Mouse (Mus musculus) bone marrow, adult 2 months (tissue): ENCODE measurements around the gene Olfr1261. TPM values are rescaled to one million over a fixed set of nuclear protein-coding genes. Genes with fewer than 3 reads are reported as not detected.

ENCODE experiments used
- H3K27ac ChIP-seq: fragments of 200-500 bp; 2 replicates; pipeline ENCODE4 v1.5.1; 2012; ENCODE audit warnings: low read depth, mild to moderate bottlenecking, control low read depth, inconsistent platforms, low read length; ENCODE audit not compliant: control insufficient read depth, poor library complexity, insufficient read depth
- H3K4me1 ChIP-seq: fragments of 200-500 bp; 2 replicates; pipeline ENCODE4 v1.6.1; 2011; ENCODE audit warnings: low read length; ENCODE audit not compliant: control insufficient read depth, insufficient read depth
- H3K4me3 ChIP-seq: fragments of 200-500 bp; replicated peaks from 2 replicates; pipeline ENCODE3; 2011; ENCODE audit warnings: mild to moderate bottlenecking, low read depth, low read length, control low read depth; ENCODE audit not compliant: control insufficient read depth
- CTCF ChIP-seq: fragments of 200-500 bp; IDR thresholded peaks from 2 replicates; pipeline ENCODE4 v1.5.1; 2011; ENCODE audit warnings: low read length, control low read depth; ENCODE audit not compliant: control insufficient read depth, insufficient read depth
- POLR2A ChIP-seq: fragments of 200-500 bp; IDR thresholded peaks from 2 replicates; pipeline ENCODE4 v1.6.1; 2011; ENCODE audit warnings: low read depth, mild to moderate bottlenecking, control low read depth, low read length, borderline replicate concordance; ENCODE audit not compliant: control insufficient read depth
- WGBS: fragments of 180-500 bp; shearing (Covaris S2); methylation state at CpG from one replicate; pipeline ENCODE4 v1.1.7; 2018; 5-methylcytosine and 5-hydroxymethylcytosine counted together
- polyA plus RNA-seq: library from polyadenylated mRNA; stranded (reverse); fragments of >200 nt; gene quantifications from 2 replicates; pipeline ENCODE4 v1.2.4, GENCODE M21; 2011; ENCODE audit warnings: low replicate concordance; ENCODE audit not compliant: missing spikeins, insufficient read depth, insufficient read length

Gene Olfr1261
- polyA plus RNA-seq, result not detected in 2 replicates

DNA sequence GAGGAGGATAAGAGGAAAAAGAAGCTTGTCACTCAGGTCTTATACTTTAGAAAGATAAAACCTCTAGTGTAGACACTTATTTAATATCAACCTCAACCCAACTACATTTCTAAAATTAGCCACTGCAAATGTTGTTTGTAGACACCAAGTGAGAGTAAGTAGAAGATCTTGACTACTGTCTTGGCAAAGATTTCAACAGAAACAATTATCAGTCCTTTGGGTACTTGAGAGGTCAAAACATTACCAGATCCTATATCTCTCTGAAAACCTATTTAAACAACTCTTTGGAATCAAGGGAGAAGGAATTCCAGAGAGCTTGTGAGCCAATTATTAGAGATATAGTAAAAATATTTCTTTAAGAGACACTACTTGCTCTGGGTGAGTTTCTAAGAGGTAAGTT is at the start of gene Olfr1261:
Gene Olfr1261 (plus strand): TSS at position 301 of the 400 bp plus-strand sequence.
- TF ChIP-seq CTCF (no peak), POLR2A (no peak)
- Histone ChIP-seq H3K4me3 (no peak within 1 kb of the TSS), H3K4me1 (no peaks in the 10 kb centered on the region), H3K27ac (no peak within 1 kb of the TSS)

- WGBS, result 71% methylated on average over 5 of the region's 5 CpGs
- TF ChIP-seq CTCF (no peak), POLR2A (no peak)
- Histone ChIP-seq H3K4me1 (no peaks in the 10 kb centered on the region), H3K27ac (no peak within 1 kb of the TSS), H3K4me3 (no peak within 1 kb of the TSS)
These were observed 42.5 kb upstream of the Olfr1261 start, which contains the start of gene Olfr1259 for GRCm38 (mm10) chr2:89948564-89948963. Olfr1259 (minus strand) TSS chr2:89948664.

DNA sequence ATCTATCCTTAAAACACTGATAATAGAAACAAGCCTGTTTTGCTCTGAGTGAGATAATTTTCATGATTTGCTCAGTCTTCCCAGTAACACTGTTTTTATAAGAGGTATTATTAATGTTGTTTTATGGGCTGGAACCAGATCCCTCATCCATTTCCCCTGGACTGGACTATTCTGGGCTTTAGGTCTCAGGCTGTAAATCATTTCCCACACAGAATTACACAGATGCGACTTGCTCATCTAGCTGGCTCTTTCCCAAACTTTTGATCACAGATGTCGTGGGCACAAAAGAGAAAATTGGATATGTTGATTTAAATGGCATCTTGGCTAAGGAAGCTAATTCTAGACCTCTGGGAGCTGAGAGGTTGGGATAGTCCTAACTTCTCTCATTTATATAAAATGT is 16.8 kb upstream of the Olfr1261 start, which contains the start of gene Olfr1260:
Gene Olfr1260 (plus strand): TSS at position 157 of the 400 bp plus-strand sequence.
- Histone ChIP-seq H3K4me1 (no peaks in the 10 kb centered on the region), H3K27ac (no peak within 1 kb of the TSS), H3K4me3 (no peak within 1 kb of the TSS)
- TF ChIP-seq POLR2A, result no peak
- 69% methylated on average over 2 of the region's 2 CpGs for WGBS

DNA sequence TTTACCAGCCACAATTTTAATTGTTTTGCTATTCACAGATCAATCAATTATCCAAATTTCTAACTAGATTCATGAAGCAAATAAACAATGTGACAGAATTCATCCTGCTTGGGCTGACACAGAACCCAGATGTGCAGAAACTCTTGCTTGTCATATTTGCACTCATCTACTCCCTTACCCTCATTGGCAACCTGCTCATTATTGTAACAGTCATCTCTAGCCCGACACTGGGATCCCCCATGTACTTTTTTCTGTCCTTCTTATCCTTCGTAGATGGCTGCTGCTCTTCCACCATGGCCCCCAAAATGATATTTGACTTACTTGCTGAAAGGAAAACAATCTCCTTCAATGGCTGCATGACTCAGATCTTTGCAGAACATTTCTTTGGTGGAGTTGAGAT is 13.3 kb upstream of the Olfr1261 start:
- TF ChIP-seq POLR2A (no peak), CTCF (no peak)
- 65% methylated on average over 2 of the region's 2 CpGs for WGBS
- no peaks in the 10 kb centered on the region for H3K4me1 ChIP-seq

DNA sequence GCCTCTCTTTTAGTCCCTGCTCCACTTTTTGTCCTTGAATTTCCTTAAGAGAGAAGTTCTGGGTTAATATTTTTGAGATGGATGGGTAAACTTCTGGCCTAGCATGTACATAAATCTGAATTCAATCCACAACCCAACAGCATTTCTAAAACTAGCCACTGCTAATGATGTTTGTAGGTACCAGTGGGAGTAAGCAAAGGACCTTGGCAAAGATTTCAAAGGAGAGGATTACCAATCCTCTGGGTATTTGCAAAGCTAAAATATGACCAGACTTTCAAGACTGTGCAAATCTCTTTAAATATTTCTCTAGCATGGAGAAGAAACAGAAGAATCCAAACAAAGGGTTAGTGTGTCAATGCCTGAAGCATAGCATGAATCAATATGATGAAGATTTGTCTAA is 8.8 kb downstream of the Olfr1261 start, which contains the start of gene Olfr1262:
Gene Olfr1262 (plus strand): TSS at position 301 of the 400 bp plus-strand sequence.
- TF ChIP-seq CTCF (no peak), POLR2A (no peak)
- Histone ChIP-seq H3K27ac (no peak within 1 kb of the TSS), H3K4me1 (no peaks in the 10 kb centered on the region), H3K4me3 (no peak within 1 kb of the TSS)

More for the DNA sequence above, 13.3 kb upstream of the Olfr1261 start:
- no peak overlapping the region for H3K27ac ChIP-seq
- H3K4me3 ChIP-seq, result no peak overlapping the region

DNA sequence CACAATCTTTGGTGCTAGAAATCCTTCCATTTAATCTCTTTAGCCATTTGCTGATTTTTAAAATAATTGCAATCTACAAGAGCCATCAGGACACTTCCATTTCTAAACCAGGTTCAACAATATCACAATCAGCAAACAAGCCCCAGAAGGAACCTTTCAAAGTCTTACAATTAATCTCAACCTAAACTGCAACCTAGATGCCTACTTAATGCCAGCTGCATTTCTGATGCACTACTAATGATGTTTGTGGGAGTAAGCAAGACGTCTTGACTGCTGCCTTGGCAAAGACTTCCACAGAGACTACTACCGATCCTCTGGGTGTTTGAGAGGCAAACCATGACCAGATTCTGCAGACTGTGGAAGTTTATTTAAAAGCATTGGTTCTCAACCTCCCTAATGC is 20.8 kb downstream of the Olfr1261 start, which contains the start of gene Olfr1263:
Gene Olfr1263 (plus strand): TSS at position 301 of the 400 bp plus-strand sequence.
- Histone ChIP-seq H3K27ac (no peak within 1 kb of the TSS), H3K4me3 (no peak within 1 kb of the TSS), H3K4me1 (no peaks in the 10 kb centered on the region)
- WGBS, result 79% methylated on average over 2 of the region's 2 CpGs
- TF ChIP-seq POLR2A, result no peak
- TF ChIP-seq CTCF, result no peak

GRCm38 (mm10) chr2:90025477-90025876 is 34.5 kb downstream of the Olfr1261 start, which contains the start of gene Olfr1264:
Olfr1264 (minus strand) TSS chr2:90025577.
- Histone ChIP-seq H3K4me1 (no peaks in the 10 kb centered on the region), H3K27ac (no peak within 1 kb of the TSS), H3K4me3 (no peak within 1 kb of the TSS)
- TF ChIP-seq POLR2A (no peak), CTCF (no peak)
- 74% methylated on average over 2 of the region's 2 CpGs for WGBS

DNA sequence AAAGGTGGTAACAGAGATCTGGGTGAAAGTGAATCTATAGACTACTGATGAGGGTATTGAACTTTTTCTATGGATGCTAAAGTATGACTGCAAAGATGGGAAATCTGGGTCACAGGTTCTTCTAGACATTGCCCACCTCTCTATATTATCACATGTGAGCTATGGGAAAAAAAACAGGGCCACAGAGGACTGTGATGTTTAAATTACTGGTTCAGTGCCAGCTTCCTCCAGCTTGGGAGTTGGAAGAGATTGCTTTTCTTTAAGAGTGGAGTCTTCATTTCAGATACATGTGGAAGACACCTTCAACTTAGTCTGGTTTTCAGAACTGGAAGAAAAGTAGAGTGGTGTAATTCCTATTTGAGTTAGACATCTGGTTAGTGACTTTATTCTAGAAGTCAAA is 44.0 kb downstream of the Olfr1261 start, which contains the start of gene Olfr1265:
Gene Olfr1265 (plus strand): TSS at position 301 of the 400 bp plus-strand sequence.
- no peak within 1 kb of the TSS for H3K4me3 ChIP-seq
- no peaks in the 10 kb centered on the region for H3K4me1 ChIP-seq
- TF ChIP-seq POLR2A (no peak), CTCF (no peak)
- no peak within 1 kb of the TSS for H3K27ac ChIP-seq

Other genes with a start within 250 kb of the Olfr1261 start
- not detected in 2 replicates for gene Olfr1253, start 234.1 kb upstream of the Olfr1261 start, polyA plus RNA-seq
- 0.70 TPM in 1 of 2 replicates, not detected in the other for gene Olfr1254, start 197.6 kb upstream of the Olfr1261 start, polyA plus RNA-seq
- gene Olfr1255, start 179.2 kb upstream of the Olfr1261 start, polyA plus RNA-seq, result not detected in 2 replicates
- gene Olfr1256, start 149.7 kb upstream of the Olfr1261 start, polyA plus RNA-seq, result not detected in 2 replicates
- not detected in 2 replicates for gene Olfr48, start 143.0 kb upstream of the Olfr1261 start, polyA plus RNA-seq
- gene Olfr1257, start 112.8 kb upstream of the Olfr1261 start, polyA plus RNA-seq, result not detected in 2 replicates
- gene Olfr1258, start 63.9 kb upstream of the Olfr1261 start, polyA plus RNA-seq, result not detected in 2 replicates
- gene Olfr1259, start 42.6 kb upstream of the Olfr1261 start, polyA plus RNA-seq, result not detected in 2 replicates
- gene Olfr1260, start 16.9 kb upstream of the Olfr1261 start, polyA plus RNA-seq, result not detected in 2 replicates
- gene Olfr1262, start 8.9 kb downstream of the Olfr1261 start, polyA plus RNA-seq, result not detected in 2 replicates
- not detected in 2 replicates for gene Olfr1263, start 20.9 kb downstream of the Olfr1261 start, polyA plus RNA-seq
- 0.31 TPM in 1 of 2 replicates, not detected in the other for gene Olfr1264, start 34.4 kb downstream of the Olfr1261 start, polyA plus RNA-seq
- not detected in 2 replicates for gene Olfr1265, start 44.1 kb downstream of the Olfr1261 start, polyA plus RNA-seq
- gene Olfr140, start 72.4 kb downstream of the Olfr1261 start, polyA plus RNA-seq, result not detected in 2 replicates
- gene Olfr1269, start 130.2 kb downstream of the Olfr1261 start, polyA plus RNA-seq, result not detected in 2 replicates
- gene Olfr32, start 151.1 kb downstream of the Olfr1261 start, polyA plus RNA-seq, result not detected in 2 replicates
- gene Olfr1270, start 161.9 kb downstream of the Olfr1261 start, polyA plus RNA-seq, result not detected in 2 replicates
- gene Olfr1506, start 233.3 kb downstream of the Olfr1261 start, polyA plus RNA-seq, result 4.3 and 7.4 TPM in 2 replicates